Mouse (Mus musculus): ENCODE measurements at regions not wholly inside any gene's neighbourhood (a gene's known extent, or its start where the extent isn't known, plus 50 kb on each side); places are given as distances from the start of the nearest gene placed in this dataset.

- H3K27ac ChIP-seq (ENCODE audit: low read length), result no peak overlapping the region
- 58% methylated on average over 8 of the region's 8 CpGs for WGBS
These were observed 156.9 kb upstream of the Sfrp2 start for GRCm38 (mm10) chr3:83609095-83609770.

GRCm38 (mm10) chr3:83620435-83620834 is 145.7 kb upstream of the Sfrp2 start:
- Histone ChIP-seq H3K4me1 (ENCODE audit: control insufficient read depth, insufficient read depth, low read length) (no peaks in the 10 kb centered on the region), H3K9me3 (replicated peaks; ENCODE audit: control insufficient read depth, low read length) (no peaks in the 10 kb centered on the region), H3K9ac (ENCODE audit: low read length) (no peak overlapping the region), H3K4me2 (ENCODE audit: low read depth, low read length) (no peak overlapping the region), H3K27ac (ENCODE audit: low read length) (no peak overlapping the region), H3K4me3 (ENCODE audit: low read length) (no peak overlapping the region), H3K27me3 (ENCODE audit: control insufficient read depth, insufficient read depth, low read length) (no peaks in the 10 kb centered on the region), H3K36me3 (ENCODE audit: control insufficient read depth, insufficient read depth) (no peaks in the 10 kb centered on the region)
- WGBS, result 62% methylated on average over 4 of the region's 4 CpGs
- no peak for ATAC-seq (replicated peaks; ENCODE audit: extremely low read depth, insufficient read depth, low FRiP score)

More at GRCm38 (mm10) chr3:83609095-83609770, 156.9 kb upstream of the Sfrp2 start:
- H3K9me3 ChIP-seq (replicated peaks; ENCODE audit: control insufficient read depth, low read length), result no peaks in the 10 kb centered on the region
- no peak overlapping the region for H3K4me3 ChIP-seq (ENCODE audit: low read length)
- H3K27me3 ChIP-seq (ENCODE audit: control insufficient read depth, insufficient read depth, low read length), result no peaks in the 10 kb centered on the region
- no peak for ATAC-seq (replicated peaks; ENCODE audit: extremely low read depth, insufficient read depth, low FRiP score)
- H3K4me2 ChIP-seq (ENCODE audit: low read depth, low read length), result no peak overlapping the region
- no peaks in the 10 kb centered on the region for H3K36me3 ChIP-seq (ENCODE audit: control insufficient read depth, insufficient read depth)
- no peak overlapping the region for H3K9ac ChIP-seq (ENCODE audit: low read length)
- no peaks in the 10 kb centered on the region for H3K4me1 ChIP-seq (ENCODE audit: control insufficient read depth, insufficient read depth, low read length)

GRCm38 (mm10) chr3:83633032-83633431 is 133.1 kb upstream of the Sfrp2 start:
- Histone ChIP-seq H3K27ac (ENCODE audit: low read length) (no peak overlapping the region), H3K4me2 (ENCODE audit: low read depth, low read length) (no peak overlapping the region), H3K4me3 (ENCODE audit: low read length) (no peak overlapping the region), H3K9me3 (replicated peaks; ENCODE audit: control insufficient read depth, low read length) (no peaks in the 10 kb centered on the region), H3K4me1 (ENCODE audit: control insufficient read depth, insufficient read depth, low read length) (no peaks in the 10 kb centered on the region), H3K27me3 (ENCODE audit: control insufficient read depth, insufficient read depth, low read length) (no peaks in the 10 kb centered on the region), H3K9ac (ENCODE audit: low read length) (no peak overlapping the region), H3K36me3 (ENCODE audit: control insufficient read depth, insufficient read depth) (no peaks in the 10 kb centered on the region)
- ATAC-seq (replicated peaks; ENCODE audit: extremely low read depth, insufficient read depth, low FRiP score), result no peak
- WGBS, result 86% methylated on average over 9 of the region's 9 CpGs

GRCm38 (mm10) chr3:83640433-83640832 is 125.7 kb upstream of the Sfrp2 start:
- no peaks in the 10 kb centered on the region for H3K4me1 ChIP-seq (ENCODE audit: control insufficient read depth, insufficient read depth, low read length)
- WGBS, result 70% methylated on average over 4 of the region's 4 CpGs
- no peaks in the 10 kb centered on the region for H3K36me3 ChIP-seq (ENCODE audit: control insufficient read depth, insufficient read depth)
- no peaks in the 10 kb centered on the region for H3K9me3 ChIP-seq (replicated peaks; ENCODE audit: control insufficient read depth, low read length)
- H3K27ac ChIP-seq (ENCODE audit: low read length), result no peak overlapping the region
- no peak overlapping the region for H3K4me3 ChIP-seq (ENCODE audit: low read length)
- no peaks in the 10 kb centered on the region for H3K27me3 ChIP-seq (ENCODE audit: control insufficient read depth, insufficient read depth, low read length)
- no peak overlapping the region for H3K9ac ChIP-seq (ENCODE audit: low read length)
- no peak for ATAC-seq (replicated peaks; ENCODE audit: extremely low read depth, insufficient read depth, low FRiP score)
- no peak overlapping the region for H3K4me2 ChIP-seq (ENCODE audit: low read depth, low read length)

- Histone ChIP-seq H3K36me3 (ENCODE audit: control insufficient read depth, insufficient read depth) (no peaks in the 10 kb centered on the region), H3K27me3 (ENCODE audit: control insufficient read depth, insufficient read depth, low read length) (no peaks in the 10 kb centered on the region), H3K4me3 (ENCODE audit: low read length) (no peak overlapping the region), H3K4me1 (ENCODE audit: control insufficient read depth, insufficient read depth, low read length) (no peaks in the 10 kb centered on the region), H3K9me3 (replicated peaks; ENCODE audit: control insufficient read depth, low read length) (no peaks in the 10 kb centered on the region), H3K4me2 (ENCODE audit: low read depth, low read length) (no peak overlapping the region), H3K9ac (ENCODE audit: low read length) (no peak overlapping the region), H3K27ac (ENCODE audit: low read length) (no peak overlapping the region)
- 64% methylated on average over 1 of the region's 1 CpGs for WGBS
- ATAC-seq (replicated peaks; ENCODE audit: extremely low read depth, insufficient read depth, low FRiP score), result no peak
These were observed 102.4 kb upstream of the Sfrp2 start for GRCm38 (mm10) chr3:83663716-83664115.

- H3K4me2 ChIP-seq (ENCODE audit: low read depth, low read length), result no peak overlapping the region
- no peak overlapping the region for H3K9ac ChIP-seq (ENCODE audit: low read length)
- H3K27me3 ChIP-seq (ENCODE audit: control insufficient read depth, insufficient read depth, low read length), result no peaks in the 10 kb centered on the region
- H3K36me3 ChIP-seq (ENCODE audit: control insufficient read depth, insufficient read depth), result no peaks in the 10 kb centered on the region
- H3K4me3 ChIP-seq (ENCODE audit: low read length), result no peak overlapping the region
- H3K4me1 ChIP-seq (ENCODE audit: control insufficient read depth, insufficient read depth, low read length), result no peaks in the 10 kb centered on the region
- H3K27ac ChIP-seq (ENCODE audit: low read length), result no peak overlapping the region
- WGBS, result 85% methylated on average over 5 of the region's 5 CpGs
- no peaks in the 10 kb centered on the region for H3K9me3 ChIP-seq (replicated peaks; ENCODE audit: control insufficient read depth, low read length)
- ATAC-seq (replicated peaks; ENCODE audit: extremely low read depth, insufficient read depth, low FRiP score), result no peak
These were observed 90.0 kb upstream of the Sfrp2 start for GRCm38 (mm10) chr3:83676147-83676546.

- no peak for ATAC-seq (replicated peaks; ENCODE audit: extremely low read depth, insufficient read depth, low FRiP score)
- no peak overlapping the region for H3K4me3 ChIP-seq (ENCODE audit: low read length)
- no peak overlapping the region for H3K4me2 ChIP-seq (ENCODE audit: low read depth, low read length)
- no peaks in the 10 kb centered on the region for H3K36me3 ChIP-seq (ENCODE audit: control insufficient read depth, insufficient read depth)
- H3K9me3 ChIP-seq (replicated peaks; ENCODE audit: control insufficient read depth, low read length), result no peaks in the 10 kb centered on the region
- no peak overlapping the region for H3K9ac ChIP-seq (ENCODE audit: low read length)
- no peak overlapping the region for H3K27ac ChIP-seq (ENCODE audit: low read length)
- no peaks in the 10 kb centered on the region; the same call in 1 of the 2 replicates for H3K27me3 ChIP-seq (ENCODE audit: control insufficient read depth, insufficient read depth, low read length)
- no peaks in the 10 kb centered on the region; the same call in 1 of the 2 replicates for H3K4me1 ChIP-seq (ENCODE audit: control insufficient read depth, insufficient read depth, low read length)
- WGBS, result 90% methylated on average over 15 of the region's 15 CpGs
These were observed 79.5 kb upstream of the Sfrp2 start for GRCm38 (mm10) chr3:83686611-83687010.

- no peaks in the 10 kb centered on the region; the same call in 1 of the 2 replicates for H3K27me3 ChIP-seq (ENCODE audit: control insufficient read depth, insufficient read depth, low read length)
- no peak overlapping the region for H3K4me2 ChIP-seq (ENCODE audit: low read depth, low read length)
- ATAC-seq (replicated peaks; ENCODE audit: extremely low read depth, insufficient read depth, low FRiP score), result no peak
- no peaks in the 10 kb centered on the region for H3K9me3 ChIP-seq (replicated peaks; ENCODE audit: control insufficient read depth, low read length)
- H3K4me1 ChIP-seq (ENCODE audit: control insufficient read depth, insufficient read depth, low read length), result no peaks in the 10 kb centered on the region; the same call in 1 of the 2 replicates
- H3K27ac ChIP-seq (ENCODE audit: low read length), result no peak overlapping the region
- H3K36me3 ChIP-seq (ENCODE audit: control insufficient read depth, insufficient read depth), result no peaks in the 10 kb centered on the region
- no peak overlapping the region for H3K4me3 ChIP-seq (ENCODE audit: low read length)
- WGBS, result 72% methylated on average over 4 of the region's 4 CpGs
- no peak overlapping the region for H3K9ac ChIP-seq (ENCODE audit: low read length)
These were observed 78.6 kb upstream of the Sfrp2 start for GRCm38 (mm10) chr3:83687503-83687902.

- Histone ChIP-seq H3K9ac (ENCODE audit: low read length) (no peak overlapping the region), H3K36me3 (ENCODE audit: control insufficient read depth, insufficient read depth) (no peaks in the 10 kb centered on the region), H3K27me3 (ENCODE audit: control insufficient read depth, insufficient read depth, low read length) (no peaks in the 10 kb centered on the region; the same call in 1 of the 2 replicates), H3K4me2 (ENCODE audit: low read depth, low read length) (no peak overlapping the region), H3K27ac (ENCODE audit: low read length) (no peak overlapping the region), H3K4me1 (ENCODE audit: control insufficient read depth, insufficient read depth, low read length) (no peaks in the 10 kb centered on the region; the same call in 1 of the 2 replicates), H3K4me3 (ENCODE audit: low read length) (no peak overlapping the region), H3K9me3 (replicated peaks; ENCODE audit: control insufficient read depth, low read length) (no peaks in the 10 kb centered on the region)
- WGBS, result 54% methylated on average over 12 of the region's 12 CpGs
- ATAC-seq (replicated peaks; ENCODE audit: extremely low read depth, insufficient read depth, low FRiP score), result no peak
These were observed 76.8 kb upstream of the Sfrp2 start for GRCm38 (mm10) chr3:83689068-83689976.
